Mouse (Mus musculus) limb, embryonic 11.5 days (tissue): ENCODE results near the gene Tmem247. TPM values are rescaled to one million over a fixed set of nuclear protein-coding genes. Genes with fewer than 3 reads are reported as not detected.
A peak's percentile ranks its signal among the peaks of the same experiment; 100 is the strongest.

ENCODE experiments used
- ATAC-seq: fragments of 200-750 bp; cut with Nextera tagmentation; 2 replicates; pipeline ENCODE4 v1.8.0; 2017; ENCODE audit warnings: low read depth; ENCODE audit not compliant: insufficient number of reproducible peaks, low FRiP score, low TSS enrichment
- DNase-seq: peaks from one replicate; pipeline ENCODE4 v3.0.0-alpha.2; 2015; ENCODE audit warnings: low spot score
- H3K27ac ChIP-seq: fragments of 300-500 bp; sonication (generic); replicated peaks from 2 replicates; pipeline ENCODE4 v1.5.1; 2014; ENCODE audit warnings: low read depth, mild to moderate bottlenecking, low read length
- H3K27me3 ChIP-seq: fragments of 300-500 bp; sonication (generic); 2 replicates; pipeline ENCODE4 v1.6.1; 2014; ENCODE audit warnings: mild to moderate bottlenecking, low read length, mixed read lengths; ENCODE audit not compliant: control insufficient read depth, insufficient read depth
- H3K36me3 ChIP-seq: fragments of 300-500 bp; sonication (generic); 2 replicates; pipeline ENCODE4 v1.6.1; 2014; ENCODE audit warnings: mild to moderate bottlenecking, low read length, moderate library complexity, mixed read lengths; ENCODE audit not compliant: control insufficient read depth, insufficient read depth
- H3K4me1 ChIP-seq: fragments of 300-500 bp; sonication (generic); 2 replicates; pipeline ENCODE4 v1.6.1; 2014; ENCODE audit warnings: low read length, mixed read lengths; ENCODE audit not compliant: control insufficient read depth, insufficient read depth
- H3K4me2 ChIP-seq: fragments of 300-500 bp; sonication (generic); 2 replicates; pipeline ENCODE4 v1.6.1; 2014; ENCODE audit warnings: low read depth, mild to moderate bottlenecking, moderate library complexity; ENCODE audit not compliant: severe bottlenecking
- H3K4me3 ChIP-seq: fragments of 300-500 bp; sonication (generic); 2 replicates; pipeline ENCODE4 v1.5.1; 2014; ENCODE audit warnings: low read depth, low read length
- H3K9ac ChIP-seq: fragments of 300-500 bp; sonication (generic); 2 replicates; pipeline ENCODE4 v1.6.1; 2014; ENCODE audit warnings: mild to moderate bottlenecking, low read length
- H3K9me3 ChIP-seq: fragments of 300-500 bp; sonication (generic); 2 replicates; pipeline ENCODE4 v1.6.1; 2016; ENCODE audit warnings: low read length; ENCODE audit not compliant: control insufficient read depth
- WGBS: fragments of 180-500 bp; shearing (Covaris S2); extraction: QIAGEN DNeasy Blood & Tissue Kit; methylation state at CpG from one replicate; pipeline ENCODE4 v1.1.7; 2014; 5-methylcytosine and 5-hydroxymethylcytosine counted together
- polyA plus RNA-seq: library from polyadenylated mRNA; unstranded; fragments of >200 nt; fragmentation: Nextera tagmentation; extraction: Ambion mirVana; gene quantifications from 2 replicates; pipeline ENCODE4 v1.2.1, GENCODE M21; 2014

Tmem247 gene
- polyA plus RNA-seq, 1 experiment from 2014 or later: not detected

GRCm38 (mm10) chr17:86919729-86920128 is 2.6 kb downstream of the Tmem247 start:
- DNase-seq: no peak
- no peak overlapping the region for H3K9ac ChIP-seq
- H3K9me3 ChIP-seq: no peaks in the 10 kb centered on the region
- H3K27ac ChIP-seq: no peak overlapping the region
- H3K4me1 ChIP-seq: peaks cover 11% of the 10 kb centered on the region
- no peaks in the 10 kb centered on the region for H3K36me3 ChIP-seq
- H3K4me3 ChIP-seq: no peak overlapping the region
- WGBS: 91% methylated on average over 11 of the region's 11 CpGs
- no peak for ATAC-seq
- H3K27me3 ChIP-seq: no peaks in the 10 kb centered on the region
- H3K4me2 ChIP-seq: no peak overlapping the region

DNA sequence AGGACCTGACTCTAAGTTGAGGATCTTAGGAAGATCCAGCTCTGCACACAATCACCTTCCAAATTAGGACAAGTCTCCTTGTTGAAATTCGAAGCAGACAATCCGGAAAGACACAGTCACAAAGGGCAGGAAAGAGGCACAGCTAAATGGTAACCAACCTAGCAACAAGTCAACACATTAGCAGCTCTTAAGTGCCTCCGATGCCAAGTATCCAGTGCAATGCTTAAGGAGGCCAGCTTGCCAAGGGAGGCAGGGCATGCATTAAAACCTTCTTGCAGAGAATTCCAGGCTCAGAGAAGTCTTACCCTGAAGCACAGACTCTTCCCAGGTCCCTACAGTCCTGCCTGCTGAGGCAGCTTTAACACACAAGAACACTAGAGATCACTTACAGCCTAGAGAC is 7.5 kb downstream of the Tmem247 start:
- ATAC-seq (no peak), DNase-seq (no peak)
- Histone ChIP-seq H3K9ac (no peak overlapping the region), H3K4me2 (no peak overlapping the region), H3K27ac (no peak overlapping the region), H3K4me3 (no peak overlapping the region), H3K4me1 (peaks cover 11% of the 10 kb centered on the region), H3K36me3 (no peaks in the 10 kb centered on the region), H3K27me3 (no peaks in the 10 kb centered on the region), H3K9me3 (peaks cover 2% of the 10 kb centered on the region; the same call in 1 of the 2 replicates)
- 80% methylated on average over 3 of the region's 3 CpGs for WGBS

GRCm38 (mm10) chr17:86926836-86927235 is 9.7 kb downstream of the Tmem247 start:
- WGBS: 88% methylated on average over 3 of the region's 3 CpGs

GRCm38 (mm10) chr17:86929355-86929754 is 12.2 kb downstream of the Tmem247 start:
- Histone ChIP-seq H3K4me3 (no peak overlapping the region), H3K9me3 (peaks cover 2% of the 10 kb centered on the region; the same call in 1 of the 2 replicates), H3K27ac (no peak overlapping the region), H3K4me2 (no peak overlapping the region), H3K27me3 (no peaks in the 10 kb centered on the region), H3K4me1 (no peaks in the 10 kb centered on the region), H3K36me3 (no peaks in the 10 kb centered on the region), H3K9ac (no peak overlapping the region)
- WGBS: 80% methylated on average over 6 of the region's 6 CpGs
- DNase-seq (no peak), ATAC-seq (no peak)

More at GRCm38 (mm10) chr17:86926836-86927235, 9.7 kb downstream of the Tmem247 start:
- ATAC-seq: no peak
- peaks cover 2% of the 10 kb centered on the region; the same call in 1 of the 2 replicates for H3K9me3 ChIP-seq
- no peaks in the 10 kb centered on the region for H3K27me3 ChIP-seq
- no peak overlapping the region for H3K4me3 ChIP-seq
- H3K36me3 ChIP-seq: no peaks in the 10 kb centered on the region
- DNase-seq: no peak
- H3K4me2 ChIP-seq: no peak overlapping the region
- peaks cover 11% of the 10 kb centered on the region for H3K4me1 ChIP-seq
- no peak overlapping the region for H3K9ac ChIP-seq
- H3K27ac ChIP-seq: no peak overlapping the region

- H3K36me3 ChIP-seq: no peaks in the 10 kb centered on the region
- H3K4me1 ChIP-seq: no peaks in the 10 kb centered on the region
- ATAC-seq: no peak
- DNase-seq: no peak
- H3K4me2 ChIP-seq: no peak overlapping the region
- no peak overlapping the region for H3K9ac ChIP-seq
- peaks cover 2% of the 10 kb centered on the region; the same call in 1 of the 2 replicates for H3K9me3 ChIP-seq
- no peaks in the 10 kb centered on the region for H3K27me3 ChIP-seq
- H3K27ac ChIP-seq: no peak overlapping the region
- no peak overlapping the region for H3K4me3 ChIP-seq
Measured at GRCm38 (mm10) chr17:86929981-86930380, 12.8 kb downstream of the Tmem247 start.

- DNase-seq: no peak
- H3K9me3 ChIP-seq: no peaks in the 10 kb centered on the region
- no peak overlapping the region for H3K4me3 ChIP-seq
Measured at GRCm38 (mm10) chr17:86932896-86933295, 15.7 kb downstream of the Tmem247 start.

GRCm38 (mm10) chr17:86937064-86937463 is 19.9 kb downstream of the Tmem247 start:
- no peaks in the 10 kb centered on the region for H3K9me3 ChIP-seq
- DNase-seq (no peak), ATAC-seq (no peak)
- H3K4me3 ChIP-seq: no peak overlapping the region
- H3K36me3 ChIP-seq: no peaks in the 10 kb centered on the region
- no peak overlapping the region for H3K9ac ChIP-seq
- no peak overlapping the region for H3K27ac ChIP-seq
- H3K4me1 ChIP-seq: no peaks in the 10 kb centered on the region
- 71% methylated on average over 2 of the region's 2 CpGs for WGBS
- H3K27me3 ChIP-seq: no peaks in the 10 kb centered on the region
- H3K4me2 ChIP-seq: no peak overlapping the region

More at GRCm38 (mm10) chr17:86932896-86933295, 15.7 kb downstream of the Tmem247 start:
- 39% methylated on average over 5 of the region's 5 CpGs for WGBS
- no peaks in the 10 kb centered on the region for H3K27me3 ChIP-seq
- no peaks in the 10 kb centered on the region for H3K4me1 ChIP-seq
- no peak overlapping the region for H3K9ac ChIP-seq
- H3K36me3 ChIP-seq: no peaks in the 10 kb centered on the region
- H3K27ac ChIP-seq: no peak overlapping the region
- no peak overlapping the region for H3K4me2 ChIP-seq
- no peak for ATAC-seq

DNA sequence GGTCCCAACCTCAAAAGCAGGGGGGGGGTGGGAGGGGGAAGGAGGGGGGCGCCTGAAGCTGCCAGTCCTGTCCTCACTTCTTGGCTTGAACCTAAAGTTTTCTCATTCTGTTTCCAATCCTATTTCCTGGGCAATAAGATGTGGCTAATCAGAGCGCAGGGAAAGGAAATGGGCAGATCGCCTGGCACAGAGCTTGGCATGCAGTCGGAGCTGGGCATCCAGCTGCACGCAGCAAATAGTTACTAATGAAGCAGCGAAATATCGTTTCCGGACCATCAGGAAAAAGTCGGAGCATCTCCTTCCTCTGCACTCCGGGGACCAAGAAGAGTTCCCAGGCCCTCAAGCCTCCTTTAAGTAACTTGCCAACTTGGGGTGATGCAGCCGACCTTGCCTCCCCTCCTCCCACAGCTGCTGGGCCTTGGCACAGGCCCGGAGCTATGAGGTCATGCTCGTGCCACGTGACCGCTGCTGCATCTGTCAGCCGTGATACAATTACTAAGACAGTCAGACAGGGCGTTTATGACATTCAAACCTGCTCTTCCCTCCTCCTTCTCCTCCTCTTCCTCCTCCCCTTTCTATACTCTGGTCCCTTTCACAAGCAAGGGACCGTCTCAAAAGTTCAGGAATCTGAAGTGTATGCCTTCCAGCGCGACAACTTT is 20.5 kb downstream of the Tmem247 start:
- Histone ChIP-seq H3K4me2 (peak overlapping the region; percentile 51), H3K27ac (no peak overlapping the region), H3K27me3 (no peaks in the 10 kb centered on the region), H3K4me1 (no peaks in the 10 kb centered on the region), H3K36me3 (no peaks in the 10 kb centered on the region), H3K9ac (no peak overlapping the region), H3K9me3 (no peaks in the 10 kb centered on the region), H3K4me3 (peak overlapping the region; percentile 25)
- WGBS: 4% methylated on average over 20 of the region's 20 CpGs
- peak; percentile 61 for DNase-seq
- ATAC-seq: peak; percentile 79

GRCm38 (mm10) chr17:86938683-86939082 is 21.5 kb downstream of the Tmem247 start:
- 57% methylated on average over 7 of the region's 7 CpGs for WGBS
- ATAC-seq (no peak), DNase-seq (no peak)
- no peaks in the 10 kb centered on the region for H3K36me3 ChIP-seq
- H3K9me3 ChIP-seq: no peaks in the 10 kb centered on the region
- H3K4me3 ChIP-seq: no peak overlapping the region
- H3K9ac ChIP-seq: no peak overlapping the region
- no peak overlapping the region for H3K4me2 ChIP-seq
- no peaks in the 10 kb centered on the region for H3K4me1 ChIP-seq
- H3K27me3 ChIP-seq: no peaks in the 10 kb centered on the region
- H3K27ac ChIP-seq: no peak overlapping the region
